Mouse (Mus musculus) B cell, adult 2 months (primary cell): ENCODE measurements around the gene Edrf1.

ENCODE experiments used
- DNase-seq, 2 experiments: peaks; one replicate each; pipeline ENCODE4 v3.0.0; 2022

Edrf1 gene

GRCm38 (mm10) chr7:133637361-133638305, at the start of gene Edrf1:
Edrf1 (plus strand) TSS chr7:133637543.
- peak; percentile 97 to 98 for DNase-seq

- no peak for DNase-seq
Observed at GRCm38 (mm10) chr7:133591750-133592149, 45.6 kb upstream of the Edrf1 start.

GRCm38 (mm10) chr7:133600558-133600957, 36.8 kb upstream of the Edrf1 start:
- DNase-seq, result no peak

GRCm38 (mm10) chr7:133602058-133602457, 35.3 kb upstream of the Edrf1 start, which contains the start of gene Tex36:
Tex36 (minus strand) TSS chr7:133602158.
- DNase-seq, result no peak

GRCm38 (mm10) chr7:133603156-133603555, 34.2 kb upstream of the Edrf1 start:
- no peak for DNase-seq

GRCm38 (mm10) chr7:133604427-133605081, 32.8 kb upstream of the Edrf1 start:
- no peak for DNase-seq

- DNase-seq, result no peak
Observed at GRCm38 (mm10) chr7:133607331-133607730, 30.0 kb upstream of the Edrf1 start.

- DNase-seq, result no peak
Observed at GRCm38 (mm10) chr7:133607883-133608575, 29.3 kb upstream of the Edrf1 start.

GRCm38 (mm10) chr7:133608631-133609340, 28.6 kb upstream of the Edrf1 start:
- no peak for DNase-seq

GRCm38 (mm10) chr7:133609585-133609984, 27.8 kb upstream of the Edrf1 start:
- DNase-seq, result no peak

GRCm38 (mm10) chr7:133612981-133613380, 24.4 kb upstream of the Edrf1 start:
- no peak for DNase-seq

- DNase-seq, result no peak
Observed at GRCm38 (mm10) chr7:133620721-133621120, 16.6 kb upstream of the Edrf1 start.

- DNase-seq, result no peak
Observed at GRCm38 (mm10) chr7:133623226-133623625, 14.1 kb upstream of the Edrf1 start.

- no peak for DNase-seq
Observed at GRCm38 (mm10) chr7:133627184-133627936, 10.0 kb upstream of the Edrf1 start.

- no peak for DNase-seq
Observed at GRCm38 (mm10) chr7:133630821-133631220, 6.5 kb upstream of the Edrf1 start.

GRCm38 (mm10) chr7:133632476-133632875, 4.9 kb upstream of the Edrf1 start:
- peak; percentile 71 to 76 for DNase-seq

- DNase-seq, result no peak
Observed at GRCm38 (mm10) chr7:133634932-133635650, 2.3 kb upstream of the Edrf1 start.

GRCm38 (mm10) chr7:133636738-133637352, 498 bp upstream of the Edrf1 start:
- DNase-seq, result peak; percentile 88 to 91

- DNase-seq, result peak; percentile 46 to 47
Observed at GRCm38 (mm10) chr7:133638306-133638705, 963 bp downstream of the Edrf1 start.

GRCm38 (mm10) chr7:133638821-133639220, 1.5 kb downstream of the Edrf1 start:
- DNase-seq, result no peak

- DNase-seq, result no peak
Observed at GRCm38 (mm10) chr7:133645716-133646115, 8.4 kb downstream of the Edrf1 start.
